Mouse (Mus musculus): ENCODE results near the gene Celf1. TPM values are rescaled to one million over a fixed set of nuclear protein-coding genes. Genes with fewer than 3 reads are reported as not detected.

The Celf1 gene
- total RNA-seq (2023), result 70.0 to 88.9 TPM (median 82.2 TPM) in 4 replicates

DNA sequence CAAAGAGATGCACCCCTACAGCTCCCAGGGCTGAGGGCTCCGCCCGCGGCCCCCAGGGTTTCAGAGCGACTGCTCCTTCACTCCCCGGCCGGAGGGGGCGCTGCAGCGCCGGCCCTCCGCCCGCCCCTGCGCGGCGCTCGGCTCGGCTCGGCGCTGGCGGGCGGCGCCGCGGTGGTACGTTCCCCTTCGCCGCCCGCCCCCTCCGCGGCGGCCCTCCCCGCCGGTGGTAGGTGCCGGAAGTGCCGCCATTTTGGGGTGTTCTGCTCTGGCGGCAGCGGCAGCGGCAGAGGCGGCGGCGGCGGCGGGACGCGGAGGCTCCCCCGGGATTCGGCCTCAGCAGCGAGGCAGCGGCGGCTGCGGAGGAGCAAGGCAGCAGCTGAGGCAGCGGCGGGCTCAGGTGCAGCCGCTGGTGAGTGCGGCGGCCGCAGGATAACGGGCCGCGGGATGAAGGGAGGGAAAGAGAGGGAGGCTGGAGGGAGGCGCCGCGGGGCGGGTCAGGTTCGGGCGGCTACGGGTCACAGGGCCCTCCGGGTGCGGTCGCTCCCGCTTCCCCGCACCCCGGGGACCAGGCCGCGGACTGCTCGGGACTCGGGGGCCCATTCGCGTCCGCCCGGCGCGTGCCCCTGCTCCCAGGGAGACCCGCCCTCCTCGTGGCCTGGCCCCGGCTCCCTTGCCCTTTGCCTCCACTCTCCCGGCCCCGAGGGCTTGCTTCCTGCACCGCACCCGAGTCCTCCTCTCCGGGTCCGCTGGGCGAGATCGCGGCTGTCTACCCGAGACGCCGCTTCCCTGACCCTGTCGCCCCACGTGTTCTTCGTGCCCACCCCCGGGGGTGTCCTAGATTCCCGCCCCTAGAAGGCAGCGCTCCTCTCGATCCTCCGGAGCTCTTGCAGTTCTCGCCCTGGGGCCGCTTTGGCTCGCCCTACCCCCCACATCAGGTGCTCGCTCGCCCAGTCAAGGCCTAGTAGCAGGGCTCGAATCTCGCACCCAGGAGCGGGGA, at the start of gene Celf1:
TSS of gene Celf1 (plus strand) at position 150 of the 997 bp plus-strand sequence.

DNA sequence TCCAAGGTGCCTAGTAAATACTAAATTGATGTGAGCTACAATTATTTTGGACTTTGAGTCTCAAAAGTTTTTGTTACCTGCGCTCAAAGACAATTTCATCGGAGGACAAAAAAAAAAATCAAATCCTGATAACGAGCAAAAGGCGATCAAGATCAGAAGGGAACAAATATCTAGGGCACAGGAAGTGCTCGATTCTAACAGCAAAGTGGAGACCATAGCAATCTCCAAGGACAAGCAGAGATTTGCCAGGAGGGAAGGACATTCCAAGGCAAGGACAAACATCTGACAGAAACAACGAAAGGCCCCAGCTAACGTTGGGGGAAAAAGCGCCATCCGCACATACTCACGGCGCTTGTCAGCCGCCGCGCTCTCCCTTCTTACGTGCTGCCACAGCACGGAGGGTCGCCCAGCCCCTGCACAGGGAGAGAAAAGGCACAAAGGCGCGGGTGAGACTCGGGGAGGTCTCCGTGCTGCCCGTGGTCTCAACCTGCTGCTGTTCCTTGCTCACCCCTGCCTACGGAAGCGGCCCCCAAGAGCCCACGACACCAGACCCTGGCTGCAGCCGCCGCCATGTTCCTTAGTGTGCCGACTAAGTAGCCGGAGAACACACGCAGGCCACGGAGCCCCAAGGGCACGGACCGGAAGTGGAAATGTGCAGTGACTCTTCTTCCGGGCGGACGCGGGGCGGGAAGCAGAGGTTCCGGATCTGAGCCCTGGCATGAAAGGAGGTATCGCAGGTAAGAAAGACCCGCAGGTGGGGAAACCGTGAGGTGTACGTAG, 35.9 kb upstream of the Celf1 start, which contains the start of the genes Kbtbd4 and Ndufs3:
TSS of gene Kbtbd4 (plus strand) at position 665 of the 780 bp plus-strand sequence.
TSS of gene Ndufs3 (minus strand) at position 752 of the 780 bp plus-strand sequence.

DNA sequence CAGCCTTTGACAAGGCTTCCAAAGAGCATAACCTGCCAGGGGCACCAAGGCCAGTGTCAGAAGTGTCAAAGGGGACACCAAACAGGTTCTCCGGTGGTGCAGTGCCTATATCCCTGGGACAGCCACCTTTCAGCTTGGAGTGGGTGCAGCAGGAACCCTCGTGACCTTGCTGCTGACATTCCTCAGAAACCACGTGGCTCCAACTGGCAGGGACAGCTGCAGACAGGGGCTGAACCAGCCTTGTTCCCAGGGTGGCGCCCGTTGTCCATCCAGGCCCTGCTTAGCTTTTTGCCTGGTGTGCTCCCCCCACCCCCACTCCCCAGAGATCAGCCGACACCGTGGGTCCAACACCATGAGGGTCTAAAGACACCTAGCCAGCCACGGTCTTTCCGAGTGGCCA, 95.2 kb downstream of the Celf1 start, which contains the start of gene Rapsn:
TSS of gene Rapsn (plus strand) at position 236 of the 400 bp plus-strand sequence.

DNA sequence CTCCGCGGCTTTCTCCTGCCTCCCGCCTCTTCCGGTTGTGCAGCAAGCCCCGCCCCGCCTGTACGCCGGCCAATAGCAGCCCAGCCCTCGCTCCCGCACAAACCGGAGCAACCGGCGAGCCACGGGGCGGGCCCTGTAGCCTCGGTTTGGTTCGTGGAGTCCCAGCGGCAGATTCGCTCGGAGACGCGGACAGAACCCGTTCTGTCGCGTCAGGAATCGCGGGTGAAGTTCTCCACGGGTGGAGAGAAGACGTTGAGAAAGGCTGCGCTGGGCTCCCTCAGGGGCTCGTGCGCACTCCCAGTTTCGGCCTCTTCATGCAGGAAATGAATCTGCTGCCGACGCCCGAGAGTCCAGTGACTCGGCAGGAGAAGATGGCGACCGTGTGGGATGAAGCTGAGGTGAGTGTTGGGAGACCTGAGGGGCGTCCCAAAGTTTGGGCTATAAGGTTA, 113.8 kb downstream of the Celf1 start, which contains the start of gene Psmc3:
TSS of gene Psmc3 (plus strand) at position 76 of the 449 bp plus-strand sequence.

Other genes with a start within 250 kb of the Celf1 start
- gene Fnbp4, start 195.0 kb upstream of the Celf1 start, total RNA-seq (2023), result 252 to 299 TPM (median 270 TPM) in 4 replicates
- gene Agbl2, start 157.7 kb upstream of the Celf1 start, total RNA-seq (2023), result not detected in 4 replicates
- 93.4 to 106 TPM (median 101 TPM) in 4 replicates for gene Mtch2, start 93.2 kb upstream of the Celf1 start, total RNA-seq (2023)
- 0.45 TPM in 1 of 4 replicates, not detected in the others for gene C1qtnf4, start 54.5 kb upstream of the Celf1 start, total RNA-seq (2023)
- gene Kbtbd4, start 35.6 kb upstream of the Celf1 start, total RNA-seq (2023), result 25.4 to 29.5 TPM (median 27.6 TPM) in 4 replicates
- gene Ndufs3, start 35.6 kb upstream of the Celf1 start, total RNA-seq (2023), result 126 to 153 TPM (median 135 TPM) in 4 replicates
- 0.57 to 0.58 TPM in 2 of 4 replicates, not detected in the others for gene Rapsn, start 95.2 kb downstream of the Celf1 start, total RNA-seq (2023)
- gene Psmc3, start 113.6 kb downstream of the Celf1 start, total RNA-seq (2023), result 106 to 119 TPM (median 112 TPM) in 4 replicates
- 20.1 to 27.0 TPM (median 22.7 TPM) in 4 replicates for gene Slc39a13, start 130.0 kb downstream of the Celf1 start, total RNA-seq (2023)
- gene Spi1, start 142.0 kb downstream of the Celf1 start, total RNA-seq (2023), result 94.6 to 123 TPM (median 103 TPM) in 4 replicates
- 1.5 to 1.9 TPM (median 1.7 TPM) in 4 replicates for gene Mybpc3, start 177.8 kb downstream of the Celf1 start, total RNA-seq (2023)
- gene Madd, start 243.5 kb downstream of the Celf1 start, total RNA-seq (2023), result 97.5 to 113 TPM (median 111 TPM) in 4 replicates